Mouse (Mus musculus): ENCODE measurements around the gene Ptrh1. TPM values are rescaled to one million over a fixed set of nuclear protein-coding genes. Genes with fewer than 3 reads are reported as not detected.

Gene Ptrh1
- total and polyA plus RNA-seq, 3 experiments = 12.3 to 27.9 TPM; not detected in 1

GRCm38 (mm10) chr2:32732695-32733094, 42.9 kb upstream of the Ptrh1 start:
- DNase-seq (ENCODE audit: low read depth, low spot score) = no peak
- no peaks in the 10 kb centered on the region for H3K36me3 ChIP-seq (ENCODE audit: control insufficient read depth in 1 of 2, insufficient read depth in 2 of 2, low read length in 2 of 2)
- no peak for TF ChIP-seq POLR2A (IDR thresholded peaks at IDR 0.05; ENCODE audit: control insufficient read depth in 1 of 2, insufficient read depth in 1 of 2, low read depth in 1 of 2, low read length in 2 of 2, poor library complexity in 1 of 2)
- TF ChIP-seq USF2 (IDR thresholded peaks at IDR 0.05; ENCODE audit: borderline replicate concordance in 1 of 2, insufficient read depth in 1 of 2, low read depth in 1 of 2, low read length in 2 of 2) = no peak
- no peak for TF ChIP-seq USF1 (IDR thresholded peaks at IDR 0.05; ENCODE audit: low read depth, low read length)
- TF ChIP-seq RCOR1 (IDR thresholded peaks at IDR 0.05; ENCODE audit: low read depth, low read length) = no peak
- no peak for TF ChIP-seq MAZ (IDR thresholded peaks at IDR 0.05; ENCODE audit: low read depth, low read length)
- no peak for TF ChIP-seq NRF1 (IDR thresholded peaks at IDR 0.05; ENCODE audit: insufficient read depth, low read depth, low read length, poor library complexity, severe bottlenecking)
- no peak for TF ChIP-seq ZC3H11A (IDR thresholded peaks at IDR 0.05; ENCODE audit: low read depth, low read length)
- H3K4me1 ChIP-seq (ENCODE audit: control insufficient read depth in 1 of 2, insufficient read depth in 2 of 2, low read length in 2 of 2) = no peaks in the 10 kb centered on the region
- no peak overlapping the region for H3K27ac ChIP-seq (ENCODE audit: control insufficient read depth, low read depth, low read length)
- no peaks in the 10 kb centered on the region for H3K79me2 ChIP-seq (ENCODE audit: control insufficient read depth, insufficient read depth, low read length, poor library complexity)
- H3K9me3 ChIP-seq (replicated peaks; ENCODE audit: insufficient read depth, low read length) = no peaks in the 10 kb centered on the region
- H3K9ac ChIP-seq (ENCODE audit: control insufficient read depth, low read depth, low read length, poor library complexity, severe bottlenecking) = no peak overlapping the region
- no peak overlapping the region for H3K4me3 ChIP-seq (ENCODE audit: control insufficient read depth in 1 of 2, insufficient read depth in 1 of 2, low read depth in 2 of 2, low read length in 2 of 2)
- H3K27me3 ChIP-seq (ENCODE audit: control insufficient read depth in 1 of 2, insufficient read depth in 2 of 2, low read length in 2 of 2) = no peaks in the 10 kb centered on the region; a peak in 1 of 4 replicates

- TF ChIP-seq MAX (IDR thresholded peaks at IDR 0.05; ENCODE audit: low read length) (no peak), POLR2AphosphoS5 (IDR thresholded peaks at IDR 0.05; ENCODE audit: borderline replicate concordance, low read depth, low read length) (no peak), ZKSCAN1 (IDR thresholded peaks at IDR 0.05; ENCODE audit: low read depth, low read length) (no peak), BHLHE40 (IDR thresholded peaks at IDR 0.05; ENCODE audit: borderline replicate concordance, low read depth, low read length) (no peak), ELF1 (IDR thresholded peaks at IDR 0.05; ENCODE audit: low read depth, low read length) (no peak), MAZ (IDR thresholded peaks at IDR 0.05; ENCODE audit: low read depth, low read length) (no peak), MYB (IDR thresholded peaks at IDR 0.05; ENCODE audit: low read depth, low read length) (no peak), SIN3A (IDR thresholded peaks at IDR 0.05; ENCODE audit: low read length) (no peak), USF1 (IDR thresholded peaks at IDR 0.05; ENCODE audit: low read depth, low read length) (no peak), TAL1 (IDR thresholded peaks at IDR 0.05; ENCODE audit: low read length) (no peak)
- Histone ChIP-seq H3K27ac (ENCODE audit: control insufficient read depth, low read depth, low read length) (no peak overlapping the region), H3K9ac (ENCODE audit: control insufficient read depth, low read depth, low read length, poor library complexity, severe bottlenecking) (no peak overlapping the region), H3K36me3 (ENCODE audit: control insufficient read depth in 1 of 2, insufficient read depth in 2 of 2, low read length in 2 of 2) (no peaks in the 10 kb centered on the region), H3K79me2 (ENCODE audit: control insufficient read depth, insufficient read depth, low read length, poor library complexity) (no peaks in the 10 kb centered on the region), H3K4me1 (ENCODE audit: control insufficient read depth in 1 of 2, insufficient read depth in 2 of 2, low read length in 2 of 2) (no peaks in the 10 kb centered on the region), H3K9me3 (replicated peaks; ENCODE audit: insufficient read depth, low read length) (no peaks in the 10 kb centered on the region), H3K4me3 (ENCODE audit: control insufficient read depth in 1 of 2, insufficient read depth in 1 of 2, low read depth in 2 of 2, low read length in 2 of 2) (no peak overlapping the region), H3K27me3 (ENCODE audit: control insufficient read depth in 1 of 2, insufficient read depth in 2 of 2, low read length in 2 of 2) (peaks cover 0 to 3% of the 10 kb centered on the region in 2 experiments; a peak in 2 of 4 replicates)
- no peak for DNase-seq (ENCODE audit: low read depth, low spot score)
These were observed 41.1 kb upstream of the Ptrh1 start for GRCm38 (mm10) chr2:32734480-32734879.

Measured in MEL (cell line).